Mouse (Mus musculus): Measurements from ENCODE around the gene Hist1h1t.

The Hist1h1t gene

DNA sequence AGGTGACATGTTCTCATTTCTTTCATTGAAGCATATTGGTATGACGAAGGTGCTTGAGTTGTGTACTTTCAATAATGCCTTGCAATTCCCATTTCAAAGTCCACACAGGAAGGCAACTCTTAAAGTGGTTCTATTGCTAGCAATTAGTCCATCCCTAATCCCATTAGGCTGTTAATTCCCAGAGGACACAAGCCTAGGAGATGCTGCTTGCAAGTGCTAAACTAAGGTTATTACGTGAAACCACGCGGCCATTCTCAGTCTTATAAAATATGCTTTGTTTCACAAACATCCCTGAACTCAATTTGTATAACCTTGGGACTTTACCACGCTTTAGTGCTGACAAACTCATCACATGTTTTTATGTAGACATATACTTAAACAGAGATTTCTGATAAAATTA is 41.5 kb downstream of the Hist1h1t start:
- DNase-seq (ENCODE audit: low read depth, low spot score): no peak

DNA sequence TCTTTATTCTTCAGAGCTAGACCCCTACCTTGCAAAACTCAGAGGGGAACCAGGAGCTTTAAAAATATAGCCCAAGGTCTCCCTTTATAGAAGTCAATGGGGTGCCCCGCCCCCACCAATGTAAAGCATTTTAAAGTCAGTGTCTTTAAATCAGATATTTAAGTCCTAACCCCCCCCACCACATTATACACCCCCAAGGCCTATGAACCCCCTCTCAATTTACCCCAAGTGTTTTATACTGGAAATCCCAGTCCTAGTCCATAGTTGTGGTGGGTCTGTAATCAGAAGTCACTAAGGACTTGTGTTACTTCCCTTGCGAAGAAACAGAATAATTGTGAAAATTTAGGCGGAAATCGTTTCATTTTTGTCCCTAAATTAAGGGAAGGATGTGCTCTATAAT is 42.4 kb downstream of the Hist1h1t start:
- no peak for DNase-seq (ENCODE audit: low read depth, low spot score)

DNA sequence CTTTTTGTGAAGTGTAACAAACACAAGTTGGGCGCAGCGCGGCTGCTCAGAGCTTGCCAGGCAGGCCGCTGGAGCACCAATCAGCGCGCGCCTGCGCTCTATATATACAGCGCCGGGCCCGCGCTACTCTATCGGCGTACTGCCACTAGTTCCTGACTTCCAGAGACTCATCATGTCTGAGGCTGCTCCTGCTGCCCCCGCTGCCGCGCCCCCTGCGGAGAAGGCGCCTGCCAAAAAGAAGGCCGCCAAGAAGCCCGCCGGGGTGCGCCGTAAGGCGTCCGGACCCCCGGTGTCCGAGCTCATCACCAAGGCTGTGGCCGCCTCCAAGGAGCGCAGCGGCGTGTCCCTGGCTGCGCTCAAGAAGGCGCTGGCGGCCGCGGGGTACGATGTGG is 43.1 kb downstream of the Hist1h1t start, which contains the start of gene Hist1h1c:
Gene Hist1h1c, plus strand, starts transcription at position 132 of the 392 bp plus-strand sequence.
- peak; percentile 95 for DNase-seq (ENCODE audit: low read depth, low spot score)

DNA sequence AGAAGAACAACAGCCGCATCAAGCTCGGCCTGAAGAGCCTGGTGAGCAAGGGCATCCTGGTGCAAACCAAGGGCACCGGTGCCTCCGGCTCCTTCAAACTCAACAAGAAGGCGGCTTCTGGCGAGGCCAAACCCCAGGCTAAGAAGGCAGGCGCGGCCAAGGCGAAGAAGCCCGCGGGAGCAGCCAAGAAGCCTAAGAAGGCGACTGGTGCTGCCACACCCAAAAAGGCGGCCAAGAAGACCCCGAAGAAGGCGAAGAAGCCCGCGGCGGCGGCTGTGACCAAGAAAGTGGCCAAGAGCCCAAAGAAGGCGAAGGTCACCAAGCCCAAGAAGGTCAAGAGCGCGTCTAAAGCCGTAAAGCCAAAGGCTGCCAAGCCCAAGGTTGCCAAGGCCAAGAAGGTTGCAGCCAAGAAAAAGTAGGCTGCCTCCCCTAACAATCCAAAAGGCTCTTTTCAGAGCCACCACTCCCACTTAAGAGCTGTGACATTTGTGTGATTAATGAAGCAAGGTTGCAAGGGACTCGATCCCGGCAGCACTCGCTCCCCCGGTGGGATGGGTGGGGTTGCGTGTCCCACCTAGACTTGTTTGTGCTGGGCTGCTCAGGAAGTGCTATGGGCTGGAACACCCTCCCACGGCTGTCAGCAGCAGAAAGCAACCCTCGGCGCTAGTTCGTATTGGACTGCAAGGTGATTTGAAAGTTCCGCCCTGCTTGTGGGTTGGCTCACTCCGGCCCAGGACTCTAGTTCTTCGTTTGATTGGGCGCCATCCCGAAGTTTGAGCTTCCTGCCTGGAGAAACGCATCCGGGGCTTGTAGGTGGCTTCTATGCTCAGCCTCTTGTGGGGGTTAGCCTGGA is 43.7 kb downstream of the Hist1h1t start:
- peak; percentile 96 for DNase-seq (ENCODE audit: low read depth, low spot score)

DNA sequence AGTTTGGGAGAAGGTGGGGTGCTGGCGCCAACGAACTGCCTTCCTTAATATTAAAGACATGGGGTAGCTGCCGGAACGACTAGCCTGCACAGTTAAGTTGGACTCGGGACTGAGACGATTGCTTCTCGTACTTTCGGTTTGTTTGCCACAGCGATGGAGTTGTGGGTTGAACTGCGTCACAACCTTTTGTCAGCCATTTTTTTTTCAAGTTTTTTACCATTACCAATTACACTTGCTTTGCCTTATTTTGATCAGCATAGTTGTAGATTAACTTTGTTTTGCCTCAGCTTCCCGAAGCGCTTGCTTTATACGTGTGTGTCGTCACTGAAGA is 44.3 kb downstream of the Hist1h1t start:
- no peak for DNase-seq (ENCODE audit: low read depth, low spot score)

DNA sequence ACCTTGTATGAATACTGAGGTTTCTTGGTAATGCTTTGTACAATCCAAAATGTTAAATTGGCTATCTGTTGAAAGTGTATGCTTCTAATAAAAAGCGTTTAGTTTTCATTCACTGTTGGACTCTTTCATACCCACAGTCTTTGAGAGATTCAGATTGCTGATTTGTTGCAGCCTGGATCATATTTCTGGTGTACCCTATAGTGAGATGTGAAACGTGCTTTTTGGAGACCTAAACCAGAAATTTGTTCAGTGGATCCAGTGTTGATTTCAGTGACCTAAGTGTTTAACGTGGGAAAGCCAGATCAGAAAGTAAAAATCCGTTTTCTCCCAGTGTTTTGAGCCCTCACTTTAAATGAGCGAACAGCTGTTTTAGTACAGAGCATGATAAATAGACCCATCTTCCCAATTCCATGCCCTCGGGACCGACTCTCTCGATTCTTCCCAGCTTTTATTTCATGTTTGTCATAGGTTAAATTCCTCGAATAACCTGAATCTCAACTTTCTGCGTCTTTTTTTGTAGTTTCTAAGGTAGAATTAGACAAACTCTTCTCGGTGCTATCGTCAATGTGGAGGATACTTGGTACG is 44.7 kb downstream of the Hist1h1t start:
- DNase-seq (ENCODE audit: low read depth, low spot score): peak; percentile 40

DNA sequence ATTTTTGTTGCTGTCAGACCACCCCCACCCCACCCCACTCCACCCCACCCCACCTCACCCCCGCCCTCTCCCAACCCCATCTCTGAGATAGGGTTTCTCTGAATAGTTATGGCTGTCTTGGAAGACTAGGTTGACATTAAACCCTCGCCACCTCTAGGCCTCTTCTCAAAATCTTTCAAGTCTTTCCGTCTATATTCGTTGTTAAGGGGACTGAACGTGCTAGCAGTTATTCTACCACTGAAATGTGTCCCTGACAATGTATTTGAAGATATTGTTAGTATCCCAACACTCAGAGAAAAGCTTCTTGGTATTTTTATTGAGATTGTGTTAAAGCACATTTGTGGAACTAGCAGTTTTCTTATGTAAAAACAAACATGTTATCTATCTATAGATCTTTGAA is 45.3 kb downstream of the Hist1h1t start:
- DNase-seq (ENCODE audit: low read depth, low spot score): no peak

DNA sequence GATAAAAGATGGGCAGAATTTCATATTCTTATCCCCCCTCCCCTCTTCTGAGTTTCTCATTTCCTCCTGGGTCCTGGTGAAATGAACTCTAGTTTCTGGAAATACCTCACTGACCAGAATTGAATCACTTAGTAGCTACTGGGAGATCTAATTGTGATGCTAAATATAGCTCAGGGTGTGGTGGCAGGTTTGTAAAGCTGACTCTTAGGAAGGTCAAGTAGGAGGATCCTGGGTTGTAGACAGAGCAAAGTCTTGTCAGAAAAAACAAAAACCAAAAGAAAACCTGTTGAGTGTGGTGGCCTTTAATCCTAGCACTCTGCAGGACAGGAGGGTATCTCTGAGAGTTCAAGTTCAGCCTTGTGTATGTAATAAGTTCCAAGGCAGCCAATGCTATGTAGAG is 46.4 kb downstream of the Hist1h1t start:
- DNase-seq (ENCODE audit: low read depth, low spot score): no peak

DNA sequence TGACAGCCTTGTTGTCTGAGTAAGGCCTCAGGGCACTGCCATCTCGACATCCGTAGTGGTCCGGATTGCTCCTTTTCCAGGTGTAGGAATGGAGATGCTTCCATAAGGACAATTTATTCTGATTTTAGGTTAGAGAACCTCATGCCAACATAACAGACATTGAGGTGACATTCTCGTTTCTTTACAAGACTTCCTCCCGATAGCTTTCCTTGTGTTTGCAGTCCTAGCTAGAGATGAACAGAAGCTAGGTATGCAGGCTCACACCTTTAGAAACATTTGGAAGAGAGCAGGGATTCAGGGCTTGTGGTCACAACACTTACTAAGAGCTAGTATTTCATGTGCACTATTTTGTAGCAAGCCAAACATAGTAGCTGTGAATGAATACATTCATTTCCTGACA is 47.6 kb downstream of the Hist1h1t start:
- DNase-seq (ENCODE audit: low read depth, low spot score): no peak

DNA sequence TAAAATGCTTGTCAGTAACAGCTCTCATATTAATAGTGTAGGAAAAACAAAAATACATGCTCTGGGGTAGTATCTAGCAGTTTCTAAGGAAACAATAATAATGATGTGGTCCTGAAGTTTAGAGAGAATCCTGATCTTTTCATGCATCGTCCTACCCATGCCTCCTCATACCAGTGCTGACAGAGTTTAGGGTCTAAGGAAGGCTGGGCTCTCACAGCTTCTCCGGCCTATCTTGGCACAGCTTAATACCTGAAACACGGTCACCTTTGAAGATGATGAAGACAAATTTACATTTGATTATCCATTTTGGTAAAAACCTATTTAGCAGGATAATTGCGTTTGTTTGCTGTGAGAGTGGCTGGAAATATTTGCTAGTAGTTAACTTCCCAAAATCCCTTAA is 48.3 kb downstream of the Hist1h1t start:
- DNase-seq (ENCODE audit: low read depth, low spot score): no peak

DNA sequence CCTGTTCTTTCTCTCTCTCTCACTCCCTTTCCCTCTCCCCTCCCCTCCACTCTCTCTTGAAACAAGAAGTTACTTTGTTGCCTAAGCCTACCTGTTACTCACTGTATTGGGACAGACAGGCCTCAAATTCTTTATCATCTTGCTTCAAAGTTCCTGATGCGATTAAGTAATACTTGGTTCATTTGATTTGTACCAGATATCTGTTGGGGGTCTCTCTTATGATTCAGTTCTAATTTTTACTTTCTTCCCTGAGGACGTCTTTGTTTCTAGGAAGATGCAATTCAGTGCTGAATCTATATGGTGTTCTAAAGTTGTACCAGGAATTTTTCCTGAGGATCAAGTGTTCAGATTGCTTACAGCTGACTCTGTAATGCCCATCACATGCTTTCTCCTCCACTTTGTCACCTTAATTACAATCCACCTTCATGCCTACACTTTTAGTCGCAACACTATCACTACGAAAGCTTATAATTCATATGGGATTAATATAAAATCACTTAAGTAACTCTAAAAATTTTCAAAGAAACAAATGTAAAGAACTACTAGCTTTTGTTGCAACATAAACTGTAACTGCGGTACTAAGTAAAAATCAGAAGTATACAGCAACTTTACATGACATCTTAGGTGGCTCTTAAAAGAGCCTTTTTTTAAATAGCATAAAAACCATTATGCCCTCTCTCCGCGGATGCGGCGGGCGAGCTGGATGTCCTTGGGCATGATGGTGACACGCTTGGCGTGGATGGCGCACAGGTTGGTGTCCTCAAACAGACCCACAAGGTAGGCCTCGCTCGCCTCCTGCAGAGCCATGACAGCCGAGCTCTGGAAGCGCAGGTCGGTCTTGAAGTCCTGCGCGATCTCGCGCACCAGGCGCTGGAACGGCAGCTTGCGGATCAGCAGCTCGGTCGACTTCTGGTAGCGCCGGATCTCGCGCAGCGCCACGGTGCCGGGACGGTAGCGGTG is 49.1 kb downstream of the Hist1h1t start:
- DNase-seq (ENCODE audit: low read depth, low spot score): peak; percentile 49

DNA sequence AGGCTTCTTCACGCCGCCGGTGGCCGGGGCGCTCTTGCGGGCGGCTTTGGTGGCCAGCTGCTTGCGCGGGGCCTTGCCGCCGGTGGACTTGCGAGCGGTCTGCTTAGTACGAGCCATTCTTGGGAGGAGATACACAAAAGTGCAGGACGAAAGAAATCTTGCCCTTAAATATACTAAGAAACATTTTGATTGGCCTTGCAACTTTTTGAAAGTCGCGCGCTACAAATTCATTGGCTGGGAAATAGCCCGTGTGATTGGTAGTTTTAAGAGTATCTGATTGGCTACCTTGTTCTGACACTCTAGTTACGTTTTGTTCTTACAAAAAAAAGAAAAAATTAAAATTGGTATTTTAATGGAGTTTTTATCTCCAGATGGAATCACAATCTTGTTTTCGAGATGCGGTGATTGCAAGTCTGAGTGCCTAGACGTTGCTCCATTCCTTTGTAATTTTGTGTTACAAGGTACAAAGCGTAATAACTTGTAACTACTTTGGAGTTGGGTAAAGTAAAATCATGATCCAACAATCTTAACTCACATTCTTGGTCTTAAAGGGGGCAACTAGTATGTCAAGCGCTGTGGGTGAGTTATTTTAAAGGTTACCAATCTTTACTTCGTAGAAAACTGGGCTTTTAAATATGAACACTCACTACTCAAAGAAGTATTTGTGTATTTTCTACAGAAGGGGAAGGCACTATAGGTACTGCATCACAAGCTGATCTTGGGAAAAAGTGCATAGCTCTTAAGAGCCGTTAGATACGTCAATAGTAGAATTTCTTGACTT is 50.0 kb downstream of the Hist1h1t start, which contains the start of gene Hist1h3c:
Gene Hist1h3c, minus strand, starts transcription at position 222 of the 781 bp plus-strand sequence.
- DNase-seq (ENCODE audit: low read depth, low spot score): peak; percentile 94
